Mouse (Mus musculus) liver, embryonic 14.5 days (tissue): ENCODE results near the gene Plekhh3. TPM values are rescaled to one million over a fixed set of nuclear protein-coding genes. Genes with fewer than 3 reads are reported as not detected.
"Not testable (repeated sequence)": the region's sequence is repeated elsewhere in the genome, so short reads cannot be mapped to it uniquely, and the experiment has no call there.

ENCODE experiments used
- ATAC-seq: fragments of 200-750 bp; cut with Nextera tagmentation; 2 replicates; pipeline ENCODE4 v1.8.0; 2017; ENCODE audit warnings: moderate number of reproducible peaks, mild to moderate bottlenecking, moderate library complexity; ENCODE audit not compliant: insufficient read depth
- DNase-seq, 3 experiments: peaks; one replicate each; pipeline ENCODE4 v3.0.0-alpha.2; 2012 to 2013; ENCODE audit warnings: low read depth in 3 of 3, low spot score in 3 of 3
- H3K27ac ChIP-seq: fragments of 300-500 bp; sonication (generic); 2 replicates; pipeline ENCODE4 v1.5.1; 2014; ENCODE audit warnings: moderate library complexity, mild to moderate bottlenecking, control low read depth, inconsistent platforms
- H3K27me3 ChIP-seq: fragments of 300-500 bp; sonication (generic); 2 replicates; pipeline ENCODE4 v1.6.1; 2014; ENCODE audit warnings: mild to moderate bottlenecking, low read length, moderate library complexity; ENCODE audit not compliant: control insufficient read depth, insufficient read depth
- H3K36me3 ChIP-seq: fragments of 300-500 bp; sonication (generic); replicated peaks from 2 replicates; pipeline ENCODE4 v1.6.1; 2014; ENCODE audit warnings: low read depth; ENCODE audit not compliant: control insufficient read depth, insufficient read depth
- H3K4me1 ChIP-seq, 2 experiments: fragments of 200-500 bp in 1 of 2; fragments of 300-500 bp in 1 of 2; sonication (generic) in 1 of 2; replicated peaks; 2 replicates each; pipeline ENCODE4 v1.6.1; 2012 to 2014; ENCODE audit warnings: antibody characterized with exemption in 1 of 2, inconsistent platforms in 1 of 2, low read length in 1 of 2; ENCODE audit not compliant: control insufficient read depth in 2 of 2, insufficient read depth in 2 of 2
- H3K4me2 ChIP-seq: fragments of 300-500 bp; sonication (generic); 2 replicates; pipeline ENCODE4 v1.6.1; 2014; ENCODE audit warnings: low read depth, mild to moderate bottlenecking, control low read depth, moderate library complexity
- H3K4me3 ChIP-seq, 2 experiments: fragments of 200-500 bp in 1 of 2; fragments of 300-500 bp in 1 of 2; sonication (generic) in 1 of 2; 2 replicates each; pipeline ENCODE4 v1.5.1; 2012 to 2014; ENCODE audit warnings: low read depth in 2 of 2, low read length in 2 of 2, mild to moderate bottlenecking in 2 of 2, control low read depth in 1 of 2, inconsistent platforms in 1 of 2, moderate library complexity in 1 of 2; ENCODE audit not compliant: insufficient read depth in 1 of 2
- H3K9ac ChIP-seq: fragments of 300-500 bp; sonication (generic); replicated peaks from 2 replicates; pipeline ENCODE4 v1.6.1; 2014; ENCODE audit warnings: mild to moderate bottlenecking, control low read depth, moderate library complexity
- H3K9me3 ChIP-seq: fragments of 300-500 bp; sonication (generic); 2 replicates; pipeline ENCODE4 v1.6.1; 2016; ENCODE audit warnings: low read length, mixed read lengths; ENCODE audit not compliant: control insufficient read depth
- CTCF ChIP-seq: IDR thresholded peaks from 2 replicates; pipeline ENCODE4 v1.5.1; 2016; ENCODE audit warnings: antibody characterized with exemption, low read depth, control low read depth
- EP300 ChIP-seq: IDR thresholded peaks from 2 replicates; pipeline ENCODE4 v1.6.1; 2016; ENCODE audit warnings: antibody characterized with exemption, low read depth
- WGBS: fragments of 180-500 bp; shearing (Covaris S2); extraction: QIAGEN DNeasy Blood & Tissue Kit; methylation state at CpG from one replicate; pipeline ENCODE4 v1.1.7; 2014; ENCODE audit not compliant: insufficient replicate concordance; 5-methylcytosine and 5-hydroxymethylcytosine counted together
- polyA plus RNA-seq, 2 experiments: library from polyadenylated mRNA; depleted of rRNA in 1 of 2; stranded (reverse) in 1 of 2; unstranded in 1 of 2; fragments of >200 nt; fragmentation: Nextera tagmentation in 1 of 2; extraction: Ambion mirVana in 1 of 2; gene quantifications; 2 replicates each; pipeline versions ENCODE4 v1.2.1 to v1.2.3; 2012 to 2014

Gene Plekhh3
- polyA plus RNA-seq, 2 experiments: 1.0 to 1.1 TPM

DNA sequence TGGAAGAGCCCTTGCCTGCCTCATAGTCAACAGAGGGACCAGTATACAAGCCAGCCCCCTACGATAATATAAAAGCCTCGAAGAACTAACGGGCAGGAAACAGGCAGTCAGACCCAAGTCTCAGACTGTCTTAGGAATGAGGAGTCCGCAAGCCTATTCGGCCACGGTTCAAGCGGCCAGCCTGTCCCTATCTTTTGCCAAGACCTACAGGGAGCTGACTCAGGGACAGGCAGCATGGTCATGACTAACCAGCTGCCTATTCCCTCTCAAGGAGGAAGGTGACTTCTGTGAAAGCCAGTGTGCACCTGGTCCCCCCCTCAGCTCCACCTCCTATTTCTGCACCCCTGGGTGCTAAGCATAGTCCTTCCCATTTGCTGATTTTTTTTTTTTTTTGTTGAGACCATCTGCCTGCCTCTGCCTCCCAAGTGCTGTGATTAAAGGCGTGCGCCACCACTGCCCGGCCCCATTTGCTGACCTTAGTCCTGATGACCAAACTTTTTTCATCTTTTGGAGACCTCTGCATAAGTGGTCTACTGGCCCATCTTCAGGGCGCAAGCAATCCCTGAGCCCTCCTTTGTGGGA is 42.1 kb downstream of the Plekhh3 start:
- Histone ChIP-seq H3K36me3 (peaks cover 9% of the 10 kb centered on the region; the same call in 1 of the 2 replicates), H3K4me2 (no peak overlapping the region), H3K9ac (no peak overlapping the region), H3K27ac (no peak overlapping the region), H3K4me3 (no peak overlapping the region), H3K9me3 (no peaks in the 10 kb centered on the region; the same call in 1 of the 2 replicates), H3K4me1 (peaks cover 2 to 13% of the 10 kb centered on the region in 2 experiments; a peak in 2 of 4 replicates), H3K27me3 (no peaks in the 10 kb centered on the region)
- ATAC-seq (no peak), DNase-seq (no peak)
- no peak for TF ChIP-seq CTCF
- TF ChIP-seq EP300: no peak
- 68% methylated on average over 11 of the region's 11 CpGs for WGBS

DNA sequence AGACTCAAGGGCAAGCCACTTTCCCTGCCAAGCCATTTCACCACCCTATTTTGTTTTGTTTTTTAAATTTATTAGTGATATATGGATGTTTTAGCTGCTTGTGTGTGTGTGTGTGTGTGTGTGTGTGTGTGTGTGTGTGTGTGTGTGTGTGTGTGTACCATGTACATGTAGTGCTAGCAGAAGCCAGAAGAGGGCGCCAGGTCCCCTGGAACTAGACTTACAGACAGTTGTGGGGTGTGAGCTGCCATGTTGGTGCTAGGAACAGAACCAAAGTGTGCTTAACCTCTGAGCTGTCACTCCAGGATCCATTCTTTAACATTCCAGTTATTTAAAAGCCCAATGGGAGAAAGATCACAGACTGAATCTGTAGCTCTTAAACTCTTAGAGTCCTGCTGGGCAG is 44.1 kb downstream of the Plekhh3 start:
- H3K4me2 ChIP-seq: no peak overlapping the region
- H3K4me1 ChIP-seq: peaks cover 2 to 13% of the 10 kb centered on the region in 2 experiments; a peak in 2 of 4 replicates
- 70% methylated on average over 1 of the region's 1 CpGs for WGBS
- H3K36me3 ChIP-seq: peaks cover 9% of the 10 kb centered on the region; the same call in 1 of the 2 replicates
- H3K9me3 ChIP-seq: no peaks in the 10 kb centered on the region; the same call in 1 of the 2 replicates
- no peak overlapping the region for H3K9ac ChIP-seq
- H3K27me3 ChIP-seq: no peaks in the 10 kb centered on the region
- no peak overlapping the region for H3K4me3 ChIP-seq
- ATAC-seq (no peak), DNase-seq (no peak)
- peak; percentile 53 for TF ChIP-seq CTCF
- no peak for TF ChIP-seq EP300
- no peak overlapping the region for H3K27ac ChIP-seq

DNA sequence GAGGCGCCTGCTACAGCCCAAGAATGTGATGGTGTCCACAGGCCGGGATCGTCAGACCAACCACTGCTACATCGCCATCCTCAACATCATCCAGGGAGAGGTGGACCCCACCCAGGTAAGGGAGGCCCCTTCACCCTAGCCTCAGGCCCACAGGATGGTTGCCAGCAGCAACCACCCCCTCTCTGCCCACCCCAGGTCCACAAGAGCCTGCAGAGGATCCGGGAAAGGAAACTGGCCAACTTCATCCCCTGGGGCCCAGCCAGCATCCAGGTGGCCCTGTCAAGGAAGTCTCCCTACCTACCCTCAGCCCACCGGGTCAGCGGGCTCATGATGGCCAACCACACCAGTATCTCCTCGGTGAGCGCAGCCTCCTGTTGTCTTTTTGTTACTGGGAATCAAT is 46.1 kb downstream of the Plekhh3 start:
- not testable (repeated sequence) for H3K27me3 ChIP-seq, ATAC-seq, H3K36me3 ChIP-seq, H3K9me3 ChIP-seq, H3K4me3 ChIP-seq, DNase-seq, H3K4me2 ChIP-seq, H3K27ac ChIP-seq, H3K9ac ChIP-seq
- 91% methylated on average over 7 of the region's 9 CpGs for WGBS
- peaks cover 7 to 10% of the 10 kb centered on the region in 2 experiments for H3K4me1 ChIP-seq

DNA sequence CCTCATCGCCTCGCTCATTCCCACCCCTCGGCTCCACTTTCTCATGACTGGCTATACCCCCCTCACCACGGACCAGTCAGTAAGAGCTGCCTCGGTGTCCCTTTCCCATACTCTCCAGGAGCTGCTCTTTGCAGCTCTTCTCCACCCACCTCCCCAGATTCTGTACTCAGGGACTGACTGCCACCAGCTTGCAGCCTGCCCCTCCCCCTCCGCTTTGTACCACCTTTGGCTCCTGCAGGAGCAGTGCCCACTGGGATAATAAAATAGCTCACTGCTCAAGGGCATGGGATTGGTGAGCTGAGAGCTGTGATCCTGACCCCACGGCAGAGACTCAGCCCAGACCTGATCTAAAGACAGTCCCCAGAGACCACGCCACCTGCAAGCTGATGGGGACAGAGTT is 46.7 kb downstream of the Plekhh3 start:
- not testable (repeated sequence) for H3K36me3 ChIP-seq, DNase-seq, ATAC-seq, H3K4me3 ChIP-seq, H3K27ac ChIP-seq, H3K9me3 ChIP-seq, H3K9ac ChIP-seq, H3K27me3 ChIP-seq, H3K4me2 ChIP-seq
- H3K4me1 ChIP-seq: peaks cover 6 to 10% of the 10 kb centered on the region in 2 experiments
- WGBS: 83% methylated on average over 8 of the region's 8 CpGs

DNA sequence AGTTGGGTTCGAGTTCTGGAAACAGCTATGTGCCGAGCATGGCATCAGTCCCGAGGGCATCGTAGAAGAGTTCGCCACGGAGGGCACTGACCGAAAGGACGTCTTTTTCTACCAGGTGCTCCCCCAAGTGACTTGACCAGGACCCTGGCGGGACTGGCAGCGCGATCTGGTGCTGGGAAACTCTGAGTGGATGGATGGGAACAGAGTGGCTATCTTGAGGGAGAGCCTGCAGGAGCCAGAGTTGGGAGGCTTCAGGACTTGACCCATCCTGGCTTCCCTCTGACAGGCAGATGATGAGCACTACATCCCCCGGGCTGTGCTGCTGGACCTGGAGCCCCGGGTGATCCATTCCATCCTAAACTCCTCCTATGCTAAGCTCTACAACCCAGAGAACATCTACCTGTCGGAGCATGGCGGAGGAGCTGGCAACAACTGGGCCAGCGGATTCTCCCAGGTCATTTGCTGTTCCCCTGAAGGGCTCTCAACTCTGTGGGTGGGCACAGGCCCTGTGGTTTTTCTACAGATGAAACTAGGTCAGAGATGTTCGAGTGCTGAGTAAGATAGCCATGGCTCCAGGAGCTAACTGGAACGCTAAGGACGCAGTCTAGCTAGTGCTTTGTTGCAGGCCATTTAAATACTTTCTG is 50.5 kb downstream of the Plekhh3 start:
- no peak for DNase-seq
- 21% methylated on average over 19 of the region's 19 CpGs for WGBS
- Histone ChIP-seq H3K4me2 (peak overlapping the region; percentile 100), H3K9me3 (no peaks in the 10 kb centered on the region), H3K9ac (peak overlapping the region; percentile 89), H3K36me3 (no peaks in the 10 kb centered on the region; the same call in 1 of the 2 replicates), H3K4me3 (peak overlapping the region; percentile 71 to 86), H3K4me1 (peaks cover 13 to 18% of the 10 kb centered on the region in 2 experiments), H3K27ac (peak overlapping the region; percentile 81), H3K27me3 (no peaks in the 10 kb centered on the region)
- TF ChIP-seq EP300: no peak
- no peak for TF ChIP-seq CTCF
- no peak for ATAC-seq
